Mouse (Mus musculus) heart, postnatal 14 days (tissue): ENCODE data around the gene Llph. TPM values are rescaled to one million over a fixed set of nuclear protein-coding genes. Genes with fewer than 3 reads are reported as not detected.

Source experiments
- DNase-seq, 2 experiments: peaks; one replicate each; pipeline ENCODE4 v3.0.0; 2021 to 2022
- intact Hi-C: fragments of 180-260 bp; cut with DNase I; formaldehyde crosslinking; loops from one replicate; pipeline ENCODE4 v1.15.1; 2025
- total RNA-seq, 2 experiments: library from RNA; stranded (reverse); gene quantifications; 2 replicates each; pipeline ENCODE4 v1.2.3; 2021

Llph gene
- total RNA-seq, 2 experiments from 2014 or later = 4.8 to 8.5 TPM

GRCm38 (mm10) chr10:120271318-120271717 lies 44.4 kb downstream of the Llph start:
- DNase-seq = no peak
- intact Hi-C loops = no loop called here

DNA sequence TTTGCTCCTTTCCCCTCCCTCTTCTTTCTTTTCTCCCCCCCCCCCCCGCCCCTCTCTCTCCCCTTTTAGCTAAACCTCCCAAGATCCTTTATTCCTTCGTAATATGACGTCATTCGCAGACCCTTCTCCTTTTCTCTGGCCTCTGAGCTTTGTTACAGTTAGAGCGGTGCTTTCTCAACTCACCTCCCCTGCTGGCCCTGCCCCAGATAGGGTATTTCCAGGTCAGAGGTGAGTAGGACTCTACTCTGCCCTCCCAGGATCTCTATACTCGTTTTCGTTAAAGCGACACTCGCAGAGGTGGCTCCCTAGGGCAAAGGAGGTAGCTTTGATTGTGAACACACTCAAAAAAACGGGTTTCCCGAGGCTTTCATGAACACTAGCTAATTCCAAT lies 45.0 kb downstream of the Llph start:
- DNase-seq = no peak
- intact Hi-C loops = no loop called here

DNA sequence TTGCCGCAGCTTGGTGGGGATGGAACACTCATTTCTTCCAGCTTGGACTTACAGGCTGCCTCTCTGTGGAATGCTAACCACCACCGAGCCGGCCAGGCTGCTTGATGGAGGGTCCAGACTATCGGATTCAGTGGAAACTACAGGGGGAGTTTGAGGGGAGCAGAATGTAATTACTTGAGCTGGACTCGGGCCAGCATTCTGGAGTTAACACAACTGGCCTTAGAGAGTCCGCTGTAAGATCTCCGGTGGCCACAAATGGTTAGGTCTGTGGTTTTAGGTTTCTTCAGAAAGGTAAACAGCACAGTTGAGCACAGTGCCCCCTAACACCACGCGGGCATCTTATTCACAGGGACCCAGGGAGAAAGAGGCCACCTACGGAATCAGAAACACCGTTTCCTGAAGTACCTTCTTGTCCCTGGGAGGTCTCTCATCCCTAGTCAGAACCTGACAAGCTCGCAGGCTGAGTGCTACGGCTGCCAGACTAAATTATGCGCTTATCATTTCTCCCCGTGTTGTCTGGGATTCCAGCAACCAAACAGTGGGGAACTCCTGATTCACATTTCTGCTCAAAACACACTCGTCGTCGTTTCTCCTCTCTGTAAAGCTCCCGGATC lies 45.5 kb downstream of the Llph start:
- intact Hi-C loops = no loop called here
- DNase-seq = no peak

GRCm38 (mm10) chr10:120273335-120273734 lies 46.5 kb downstream of the Llph start:
- no peak for DNase-seq
- intact Hi-C loops = no loop called here

DNA sequence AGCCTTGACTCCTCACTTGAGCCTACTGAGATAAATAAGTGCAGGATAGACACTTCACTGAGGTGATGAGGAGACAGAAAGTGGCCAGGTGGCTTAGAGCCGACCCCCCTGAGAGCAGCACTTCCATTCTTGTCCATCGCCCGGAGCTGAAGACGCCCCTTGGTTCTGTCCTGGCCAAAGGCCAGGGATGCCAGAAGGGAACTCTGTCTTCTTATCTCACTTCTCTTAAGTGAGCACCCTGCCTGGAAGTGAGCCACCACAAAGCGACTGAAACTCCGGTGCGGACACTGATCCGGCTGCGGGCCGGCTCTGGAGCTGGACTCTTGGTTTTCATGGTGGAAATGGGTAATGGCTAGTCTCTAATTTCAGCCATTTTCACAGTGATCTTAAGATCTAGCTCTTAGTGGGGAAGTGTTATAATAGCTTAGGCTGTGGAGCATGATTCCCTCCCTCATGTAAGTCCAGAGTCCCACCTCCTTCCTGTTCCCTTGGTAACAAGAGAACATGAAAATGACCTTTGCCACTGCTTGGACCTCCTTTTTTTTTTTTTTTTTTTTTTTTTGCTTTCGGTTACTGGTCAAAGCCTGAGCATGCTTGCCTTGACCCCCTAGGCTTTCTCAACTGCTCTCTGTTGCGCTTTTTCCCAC lies 52.7 kb downstream of the Llph start:
- peak in 1 of 2 experiments; percentile 14 for DNase-seq

DNA sequence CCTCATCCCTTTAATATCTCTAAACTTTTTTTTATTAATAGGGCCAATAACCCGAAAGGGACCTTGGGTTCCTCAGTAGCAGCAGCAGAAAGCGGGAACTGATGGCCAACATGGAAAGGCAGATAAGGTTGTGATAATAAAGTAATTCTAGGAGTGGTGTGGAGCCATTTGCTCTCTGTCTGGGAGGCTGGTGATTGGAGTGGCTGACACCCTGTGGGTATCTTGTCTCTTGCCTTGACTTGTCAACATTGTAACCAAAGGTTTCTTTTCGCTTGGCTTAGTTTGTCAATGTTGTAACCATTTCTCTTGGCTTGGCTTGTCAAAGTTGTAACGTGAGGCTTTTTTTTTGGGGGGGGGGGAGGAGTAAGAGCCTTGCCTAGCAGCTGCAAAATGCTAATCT lies 53.5 kb downstream of the Llph start:
- intact Hi-C loops = no loop called here
- DNase-seq = no peak

More for the DNA sequence above, 52.7 kb downstream of the Llph start:
- intact Hi-C loops = no loop called here

GRCm38 (mm10) chr10:120281700-120282099 lies 54.8 kb downstream of the Llph start:
- intact Hi-C loops = no loop called here

More at GRCm38 (mm10) chr10:120281700-120282099, 54.8 kb downstream of the Llph start:
- no peak for DNase-seq

Other genes with a start within 250 kb of the Llph start
- 10 to 100 TPM; 13.0 to 13.2 TPM for gene Helb, start 114.1 kb upstream of the Llph start, total RNA-seq
- gene Tmbim4, start 25.5 kb upstream of the Llph start, total RNA-seq = 10 to 100 TPM; 91.0 to 91.8 TPM
- 1 to 10 TPM; 2.9 to 4.8 TPM for gene Irak3, start 24.9 kb upstream of the Llph start, total RNA-seq
- gene Hmga2, start 249.4 kb downstream of the Llph start, total RNA-seq = under 1 TPM in 1 of 2 experiments, not detected in 1; 0.07 TPM